Mouse (Mus musculus): ENCODE results near the gene Rasl12.

Gene Rasl12

DNA sequence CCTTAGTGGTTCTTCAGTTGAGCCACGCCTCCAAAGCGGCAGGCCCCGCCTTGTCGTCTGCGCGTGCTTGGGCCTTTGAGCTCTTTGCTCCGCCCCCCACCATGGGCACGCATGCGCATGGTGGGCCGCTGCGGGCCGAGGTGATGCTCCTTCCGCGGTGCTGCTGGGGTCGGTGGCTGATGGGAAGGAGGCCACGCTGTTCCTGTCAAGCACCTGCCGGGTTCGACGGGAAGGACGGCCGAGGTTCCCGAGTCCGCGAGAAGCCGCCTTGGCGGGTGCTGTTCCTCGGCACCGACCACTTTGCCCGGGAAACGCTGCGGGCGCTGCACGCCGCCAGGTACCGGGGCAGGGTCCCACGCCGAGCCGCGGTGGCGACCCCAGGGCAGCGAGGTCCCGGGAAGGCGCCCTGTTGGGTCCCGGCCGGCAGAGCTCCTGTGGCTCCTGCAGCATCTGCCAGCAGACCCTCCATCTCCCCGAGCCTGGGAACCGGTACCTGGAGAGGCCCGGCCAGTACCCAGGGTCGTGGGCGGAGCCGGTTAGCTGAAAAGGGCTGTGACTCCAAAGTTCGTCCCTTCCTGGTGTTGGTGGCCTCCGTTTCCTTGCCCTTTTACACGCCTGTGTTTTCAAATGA lies 37.5 kb downstream of the Rasl12 start, which contains the start of gene Mtfmt:
TSS of gene Mtfmt (plus strand) at position 112 of the 631 bp plus-strand sequence.
- DNase-seq (ENCODE audit: low spot score in 2 of 2) = peak; percentile 88 to 95

DNA sequence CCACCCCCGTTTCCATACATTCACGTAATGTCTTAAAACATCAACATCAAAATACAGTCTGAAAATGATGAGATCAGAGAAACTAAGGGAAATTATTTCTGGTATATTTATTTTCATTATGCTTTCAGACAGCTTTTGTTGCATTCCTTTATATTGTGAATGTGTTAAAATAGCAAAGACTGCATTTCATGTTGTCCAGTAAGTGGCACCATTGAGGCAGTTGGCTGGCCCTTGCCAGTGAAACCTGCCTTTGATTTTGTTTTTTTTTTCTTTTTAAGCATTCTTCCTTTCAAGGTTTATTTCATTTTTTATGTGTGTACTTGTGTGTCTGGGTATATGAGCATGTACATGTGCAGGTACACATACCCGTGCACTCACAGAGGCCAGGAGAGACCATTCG lies 46.4 kb downstream of the Rasl12 start:
- DNase-seq (ENCODE audit: low spot score in 2 of 2) = no peak

GRCm38 (mm10) chr9:65447951-65448350 lies 49.6 kb downstream of the Rasl12 start:
- DNase-seq (ENCODE audit: low spot score in 2 of 2) = no peak

- DNase-seq (ENCODE audit: low spot score in 2 of 2) = no peak
These were observed 60.7 kb downstream of the Rasl12 start for GRCm38 (mm10) chr9:65458975-65459374.

DNA sequence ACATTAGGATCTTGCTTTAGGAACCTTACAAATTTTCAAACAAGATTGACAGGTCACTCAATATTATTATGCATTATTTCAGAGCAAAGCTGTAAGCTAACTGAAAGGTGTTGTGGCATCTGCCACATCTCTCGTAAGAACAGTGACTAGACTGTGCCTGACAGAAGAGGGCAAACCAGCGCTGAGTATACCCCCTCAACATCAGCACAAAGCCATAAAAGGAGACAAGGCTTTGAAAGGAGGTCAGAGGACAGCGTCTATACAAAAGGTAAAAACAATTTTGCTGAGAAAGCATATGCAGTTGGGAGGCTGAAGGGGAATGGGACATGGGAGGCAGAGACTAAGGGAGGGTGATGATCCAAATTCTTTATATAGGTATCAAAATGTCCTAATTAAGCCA lies 61.9 kb downstream of the Rasl12 start:
- DNase-seq (ENCODE audit: low spot score in 2 of 2) = no peak

DNA sequence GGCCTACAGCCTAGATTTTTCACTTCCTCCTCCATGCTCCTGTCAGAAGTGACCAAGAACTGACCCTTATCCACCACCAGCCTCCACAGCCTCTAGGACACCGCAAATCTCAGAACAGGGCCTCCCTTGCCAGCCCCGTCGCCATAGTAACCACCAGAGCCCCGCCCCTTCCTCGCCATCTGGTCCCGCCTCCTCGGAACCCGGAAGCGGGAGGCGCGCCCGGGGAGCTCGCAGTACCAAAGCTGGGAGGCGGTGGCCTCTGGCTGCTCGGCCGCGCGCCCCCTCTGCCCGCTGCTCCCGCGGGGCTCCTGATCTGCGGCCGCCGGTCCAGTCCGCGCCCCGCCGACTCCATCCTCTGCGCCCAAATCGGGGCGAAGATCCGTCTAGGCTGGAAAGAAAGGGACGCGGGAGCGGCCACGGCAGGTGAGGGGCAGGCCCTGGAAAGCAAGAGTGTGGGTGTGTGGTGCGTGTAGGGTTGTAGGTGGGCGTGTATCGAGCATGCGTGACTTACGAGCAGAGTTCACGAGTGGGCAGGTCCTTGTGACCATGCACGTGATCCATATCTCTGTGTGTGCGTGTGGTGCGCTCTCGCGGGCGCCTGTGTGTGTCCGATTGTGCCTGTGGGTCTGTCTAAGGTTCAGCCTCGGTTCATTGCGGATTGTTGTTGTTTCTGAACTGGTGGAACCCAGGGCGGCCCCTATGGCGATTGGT lies 62.6 kb downstream of the Rasl12 start, which contains the start of gene Spg21:
TSS of gene Spg21 (plus strand) at position 216 of the 711 bp plus-strand sequence.
- DNase-seq (ENCODE audit: low spot score in 2 of 2) = peak; percentile 92 to 99

DNA sequence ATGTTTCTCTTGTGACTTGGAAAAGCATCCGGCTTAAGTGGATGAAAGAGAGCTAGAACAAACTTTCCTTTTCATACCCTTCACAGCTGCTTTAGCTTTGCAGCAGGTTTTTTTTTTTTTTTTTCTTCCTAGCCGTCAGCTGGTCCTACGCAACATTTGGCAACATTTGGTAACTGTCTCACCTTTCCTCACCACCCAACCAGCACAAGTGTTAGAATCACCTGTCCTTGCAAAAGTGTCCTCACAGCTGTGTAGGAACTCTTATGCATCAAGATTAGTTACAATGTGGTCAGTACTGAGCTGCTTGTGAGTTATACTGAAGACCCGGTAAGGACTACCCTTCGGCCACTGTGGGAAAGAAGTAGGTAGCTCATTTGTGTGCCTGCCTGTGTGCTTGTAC lies 64.2 kb downstream of the Rasl12 start:
- DNase-seq (ENCODE audit: low spot score in 2 of 2) = no peak

GRCm38 (mm10) chr9:65464161-65464560 lies 65.9 kb downstream of the Rasl12 start:
- no peak for DNase-seq (ENCODE audit: low spot score in 2 of 2)
